Mouse (Mus musculus): ENCODE data around the gene Aplnr. TPM values are rescaled to one million over a fixed set of nuclear protein-coding genes. Genes with fewer than 3 reads are reported as not detected.

Gene Aplnr
- polyA plus RNA-seq, 1 experiment from 2014 or later, result 63.2 TPM

- DNase-seq (ENCODE audit: low spot score) (no peak), ATAC-seq (ENCODE audit: low read depth) (no peak)
- no peak overlapping the region for H3K4me2 ChIP-seq (ENCODE audit: low read depth, low read length)
- H3K4me3 ChIP-seq (ENCODE audit: low read depth, low read length), result no peak overlapping the region
- H3K27me3 ChIP-seq (replicated peaks; ENCODE audit: control insufficient read depth, insufficient read depth, low read length), result no peaks in the 10 kb centered on the region
- no peaks in the 10 kb centered on the region for H3K36me3 ChIP-seq (ENCODE audit: control insufficient read depth, insufficient read depth, low read length)
- H3K4me1 ChIP-seq (ENCODE audit: control insufficient read depth, insufficient read depth, low read length), result no peaks in the 10 kb centered on the region
- 87% methylated on average over 6 of the region's 6 CpGs for WGBS
- no peak overlapping the region for H3K9ac ChIP-seq (ENCODE audit: low read depth, low read length)
- no peak overlapping the region for H3K27ac ChIP-seq (replicated peaks; ENCODE audit: low read depth, low read length)
- H3K9me3 ChIP-seq (ENCODE audit: control insufficient read depth, low read length), result no peaks in the 10 kb centered on the region
Observed at GRCm38 (mm10) chr2:85187582-85188151, 51.6 kb downstream of the Aplnr start.

Other genes with a start within 250 kb of the Aplnr start
- gene Rtn4rl2, start 249.5 kb upstream of the Aplnr start, polyA plus RNA-seq (2014; fragmentation: Nextera tagmentation; extraction: Ambion mirVana), result 2.5 and 3.4 TPM in 2 replicates
- gene Slc43a3, start 199.6 kb upstream of the Aplnr start, polyA plus RNA-seq (2014; fragmentation: Nextera tagmentation; extraction: Ambion mirVana), result 36.6 and 38.8 TPM in 2 replicates
- 0.34 TPM in 1 of 2 replicates, not detected in the other for gene Prg2, start 155.8 kb upstream of the Aplnr start, polyA plus RNA-seq (2014; fragmentation: Nextera tagmentation; extraction: Ambion mirVana)
- not detected in 2 replicates for gene Prg3, start 148.0 kb upstream of the Aplnr start, polyA plus RNA-seq (2014; fragmentation: Nextera tagmentation; extraction: Ambion mirVana)
- gene Ssrp1, start 99.0 kb upstream of the Aplnr start, polyA plus RNA-seq (2014; fragmentation: Nextera tagmentation; extraction: Ambion mirVana), result 217 and 272 TPM in 2 replicates
- gene P2rx3, start 98.8 kb upstream of the Aplnr start, polyA plus RNA-seq (2014; fragmentation: Nextera tagmentation; extraction: Ambion mirVana), result 6.7 and 7.0 TPM in 2 replicates
- gene Tnks1bp1, start 88.2 kb upstream of the Aplnr start, polyA plus RNA-seq (2014; fragmentation: Nextera tagmentation; extraction: Ambion mirVana), result 14.7 and 16.6 TPM in 2 replicates
- 2.1 and 2.3 TPM in 2 replicates for gene Lrrc55, start 61.0 kb downstream of the Aplnr start, polyA plus RNA-seq (2014; fragmentation: Nextera tagmentation; extraction: Ambion mirVana)
- not detected in 2 replicates for gene Olfr987, start 203.1 kb downstream of the Aplnr start, polyA plus RNA-seq (2014; fragmentation: Nextera tagmentation; extraction: Ambion mirVana)
- gene Olfr988, start 227.0 kb downstream of the Aplnr start, polyA plus RNA-seq (2014; fragmentation: Nextera tagmentation; extraction: Ambion mirVana), result not detected in 2 replicates